Mouse (Mus musculus): ENCODE data around the gene 6820408C15Rik. TPM values are rescaled to one million over a fixed set of nuclear protein-coding genes. Genes with fewer than 3 reads are reported as not detected.

The 6820408C15Rik gene
- polyA plus RNA-seq, 2 experiments: 0.18 to 0.41 TPM

DNA sequence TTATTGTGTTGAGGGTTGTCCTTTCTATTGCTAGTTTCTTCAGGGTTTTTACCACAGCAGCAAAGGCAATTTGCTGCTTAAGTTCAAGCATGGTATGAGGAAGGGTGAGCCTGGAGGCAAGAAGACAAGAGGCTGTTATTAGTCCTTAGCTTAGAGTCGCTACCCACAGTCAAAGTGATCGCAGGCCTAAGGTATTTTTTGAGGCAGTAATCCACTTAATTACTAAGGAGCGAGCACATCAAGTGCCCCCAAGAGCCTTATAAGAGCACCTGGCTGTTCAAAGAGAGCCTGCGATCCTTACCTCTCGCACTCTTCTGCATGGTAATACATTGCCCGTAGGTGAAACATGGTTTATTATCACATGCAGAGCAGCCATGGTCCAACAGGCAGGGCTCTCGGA is 66.3 kb downstream of the 6820408C15Rik start:
- ATAC-seq (ENCODE audit: low FRiP score, low read depth): no peak
- WGBS: 61% methylated on average over 7 of the region's 7 CpGs

DNA sequence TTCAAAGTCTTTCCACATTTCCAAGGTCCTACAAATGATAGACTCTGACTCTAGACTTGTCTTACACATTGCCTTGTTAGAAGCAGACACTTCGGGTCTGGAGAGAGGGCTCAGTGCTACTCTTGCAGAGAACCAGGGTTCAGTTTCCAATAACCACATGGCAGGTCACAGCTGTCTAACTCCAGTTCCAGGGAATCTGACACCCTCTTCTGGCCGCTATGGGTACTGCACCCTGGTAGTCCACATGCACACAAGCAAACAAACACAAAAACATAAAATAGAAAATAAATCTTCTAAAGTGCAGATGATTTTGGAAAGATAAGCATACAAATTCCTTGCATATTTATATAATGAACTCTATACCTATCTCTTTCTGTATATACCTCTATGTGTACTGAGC is 71.6 kb downstream of the 6820408C15Rik start:
- no peaks in the 10 kb centered on the region for H3K9me3 ChIP-seq (ENCODE audit: control insufficient read depth, low read length)
- H3K27ac ChIP-seq (replicated peaks; ENCODE audit: low read depth, low read length): no peak overlapping the region
- H3K4me3 ChIP-seq (replicated peaks; ENCODE audit: low read length): no peak overlapping the region
- H3K9ac ChIP-seq (ENCODE audit: low read depth, low read length, severe bottlenecking): no peak overlapping the region
- H3K4me1 ChIP-seq (ENCODE audit: control insufficient read depth, insufficient read depth, low read length): no peaks in the 10 kb centered on the region
- H3K4me2 ChIP-seq (replicated peaks; ENCODE audit: low read depth, low read length, severe bottlenecking): no peak overlapping the region
- no peaks in the 10 kb centered on the region for H3K27me3 ChIP-seq (ENCODE audit: control insufficient read depth, insufficient read depth, low read length)
- TF ChIP-seq POLR2A (IDR thresholded peaks at IDR 0.05; ENCODE audit: borderline replicate concordance, extremely low read depth, insufficient read depth, insufficient read length): no peak
- WGBS: 63% methylated on average over 2 of the region's 2 CpGs
- DNase-seq (ENCODE audit: low spot score) (no peak), ATAC-seq (ENCODE audit: low FRiP score, low read depth) (no peak)
- H3K36me3 ChIP-seq (ENCODE audit: control insufficient read depth, insufficient read depth, low read length): no peaks in the 10 kb centered on the region

More for the DNA sequence above, 66.3 kb downstream of the 6820408C15Rik start:
- H3K4me3 ChIP-seq (replicated peaks; ENCODE audit: low read length): no peak overlapping the region
- no peak for TF ChIP-seq POLR2A (IDR thresholded peaks at IDR 0.05; ENCODE audit: borderline replicate concordance, extremely low read depth, insufficient read depth, insufficient read length)
- no peak for DNase-seq (ENCODE audit: low spot score)
- no peaks in the 10 kb centered on the region for H3K4me1 ChIP-seq (ENCODE audit: control insufficient read depth, insufficient read depth, low read length)
- H3K27me3 ChIP-seq (ENCODE audit: control insufficient read depth, insufficient read depth, low read length): no peaks in the 10 kb centered on the region
- H3K9me3 ChIP-seq (ENCODE audit: control insufficient read depth, low read length): no peaks in the 10 kb centered on the region
- H3K27ac ChIP-seq (replicated peaks; ENCODE audit: low read depth, low read length): no peak overlapping the region
- H3K9ac ChIP-seq (ENCODE audit: low read depth, low read length, severe bottlenecking): no peak overlapping the region
- H3K36me3 ChIP-seq (ENCODE audit: control insufficient read depth, insufficient read depth, low read length): no peaks in the 10 kb centered on the region
- no peak overlapping the region for H3K4me2 ChIP-seq (replicated peaks; ENCODE audit: low read depth, low read length, severe bottlenecking)

DNA sequence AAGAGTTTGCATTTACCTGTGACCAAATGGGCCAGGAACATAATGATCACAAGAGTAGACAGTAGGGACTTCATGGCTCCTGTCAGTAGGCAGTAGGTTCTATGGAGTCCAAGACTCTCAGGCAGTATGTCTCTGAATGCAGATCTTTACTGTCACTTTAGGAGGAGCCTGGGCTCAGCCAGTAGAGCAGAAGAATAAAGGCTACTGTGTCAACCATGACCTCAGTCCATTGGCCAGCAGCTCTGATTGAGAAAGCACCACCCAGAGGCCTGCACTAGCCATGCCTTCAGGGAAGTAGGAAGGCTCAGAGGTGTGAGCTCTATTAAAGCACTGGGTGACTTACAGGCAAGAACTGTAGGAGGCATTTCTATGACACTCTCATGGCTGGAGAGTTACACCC is 74.7 kb downstream of the 6820408C15Rik start, which contains the start of gene Defb22:
Defb22 (minus strand) TSS at position 101 of the 400 bp plus-strand sequence.
- H3K27me3 ChIP-seq (ENCODE audit: control insufficient read depth, insufficient read depth, low read length): no peaks in the 10 kb centered on the region
- no peaks in the 10 kb centered on the region for H3K9me3 ChIP-seq (ENCODE audit: control insufficient read depth, low read length)
- no peak within 1 kb of the TSS for H3K4me2 ChIP-seq (replicated peaks; ENCODE audit: low read depth, low read length, severe bottlenecking)
- no peak within 1 kb of the TSS for H3K4me3 ChIP-seq (replicated peaks; ENCODE audit: low read length)
- H3K27ac ChIP-seq (replicated peaks; ENCODE audit: low read depth, low read length): no peak within 1 kb of the TSS
- no peak for DNase-seq (ENCODE audit: low spot score)
- no peak for ATAC-seq (ENCODE audit: low FRiP score, low read depth)
- H3K9ac ChIP-seq (ENCODE audit: low read depth, low read length, severe bottlenecking): no peak within 1 kb of the TSS
- TF ChIP-seq POLR2A (IDR thresholded peaks at IDR 0.05; ENCODE audit: borderline replicate concordance, extremely low read depth, insufficient read depth, insufficient read length): no peak
- H3K36me3 ChIP-seq (ENCODE audit: control insufficient read depth, insufficient read depth, low read length): no peaks in the 10 kb centered on the region
- no peaks in the 10 kb centered on the region for H3K4me1 ChIP-seq (ENCODE audit: control insufficient read depth, insufficient read depth, low read length)

DNA sequence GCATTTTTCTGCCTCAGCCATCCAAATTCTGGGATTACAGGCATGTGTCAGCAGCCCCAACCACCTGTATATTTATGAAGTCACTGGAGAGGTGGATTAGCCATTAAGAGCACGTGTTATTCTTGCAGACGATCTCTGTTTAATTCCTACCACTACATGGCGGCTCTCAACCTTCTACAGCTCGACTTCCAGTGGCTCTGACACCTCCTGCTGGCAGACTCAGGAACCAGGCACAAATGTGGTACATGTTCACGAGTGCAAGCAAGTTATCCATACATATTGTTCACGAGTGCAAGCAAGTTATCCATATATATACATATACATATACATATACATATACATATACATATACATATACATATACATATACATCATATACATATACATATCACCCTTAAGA is 77.8 kb downstream of the 6820408C15Rik start:
- no peaks in the 10 kb centered on the region for H3K4me1 ChIP-seq (ENCODE audit: control insufficient read depth, insufficient read depth, low read length)
- H3K9ac ChIP-seq (ENCODE audit: low read depth, low read length, severe bottlenecking): no peak overlapping the region
- WGBS: 69% methylated on average over 6 of the region's 6 CpGs
- no peak for TF ChIP-seq POLR2A (IDR thresholded peaks at IDR 0.05; ENCODE audit: borderline replicate concordance, extremely low read depth, insufficient read depth, insufficient read length)
- H3K27me3 ChIP-seq (ENCODE audit: control insufficient read depth, insufficient read depth, low read length): no peaks in the 10 kb centered on the region
- no peaks in the 10 kb centered on the region for H3K9me3 ChIP-seq (ENCODE audit: control insufficient read depth, low read length)
- ATAC-seq (ENCODE audit: low FRiP score, low read depth): no peak
- no peaks in the 10 kb centered on the region for H3K36me3 ChIP-seq (ENCODE audit: control insufficient read depth, insufficient read depth, low read length)
- no peak overlapping the region for H3K27ac ChIP-seq (replicated peaks; ENCODE audit: low read depth, low read length)
- no peak for DNase-seq (ENCODE audit: low spot score)
- no peak overlapping the region for H3K4me2 ChIP-seq (replicated peaks; ENCODE audit: low read depth, low read length, severe bottlenecking)
- no peak overlapping the region for H3K4me3 ChIP-seq (replicated peaks; ENCODE audit: low read length)

Other genes with a start within 250 kb of the 6820408C15Rik start
- gene Csnk2a1, start 188.7 kb upstream of the 6820408C15Rik start, polyA plus RNA-seq (2012; rRNA removed): 69.6 and 71.6 TPM in 2 replicates
- 92.2 and 95.8 TPM in 2 replicates for gene Csnk2a1, start 188.7 kb upstream of the 6820408C15Rik start, polyA plus RNA-seq (2014; fragmentation: Nextera tagmentation; extraction: Ambion mirVana)
- 63.1 and 71.2 TPM in 2 replicates for gene Tbc1d20, start 121.8 kb upstream of the 6820408C15Rik start, polyA plus RNA-seq (2012; rRNA removed)
- gene Tbc1d20, start 121.8 kb upstream of the 6820408C15Rik start, polyA plus RNA-seq (2014; fragmentation: Nextera tagmentation; extraction: Ambion mirVana): 32.0 and 39.3 TPM in 2 replicates
- gene Rbck1, start 82.9 kb upstream of the 6820408C15Rik start, polyA plus RNA-seq (2012; rRNA removed): 219 and 287 TPM in 2 replicates
- 89.5 and 94.1 TPM in 2 replicates for gene Rbck1, start 82.9 kb upstream of the 6820408C15Rik start, polyA plus RNA-seq (2014; fragmentation: Nextera tagmentation; extraction: Ambion mirVana)
- 0.77 and 0.99 TPM in 2 replicates for gene Trib3, start 71.6 kb upstream of the 6820408C15Rik start, polyA plus RNA-seq (2012; rRNA removed)
- gene Trib3, start 71.6 kb upstream of the 6820408C15Rik start, polyA plus RNA-seq (2014; fragmentation: Nextera tagmentation; extraction: Ambion mirVana): 1.2 and 1.4 TPM in 2 replicates
- 3.6 and 4.9 TPM in 2 replicates for gene Nrsn2, start 38.9 kb upstream of the 6820408C15Rik start, polyA plus RNA-seq (2012; rRNA removed)
- 2.5 and 2.7 TPM in 2 replicates for gene Nrsn2, start 38.9 kb upstream of the 6820408C15Rik start, polyA plus RNA-seq (2014; fragmentation: Nextera tagmentation; extraction: Ambion mirVana)
- gene Sox12, start 17.5 kb upstream of the 6820408C15Rik start, polyA plus RNA-seq (2012; rRNA removed): 48.8 and 60.7 TPM in 2 replicates
- 13.5 and 17.1 TPM in 2 replicates for gene Sox12, start 17.5 kb upstream of the 6820408C15Rik start, polyA plus RNA-seq (2014; fragmentation: Nextera tagmentation; extraction: Ambion mirVana)
- gene Zcchc3, start 560 bp upstream of the 6820408C15Rik start, polyA plus RNA-seq (2012; rRNA removed): 33.5 and 35.6 TPM in 2 replicates
- 38.1 and 47.0 TPM in 2 replicates for gene Zcchc3, start 560 bp upstream of the 6820408C15Rik start, polyA plus RNA-seq (2014; fragmentation: Nextera tagmentation; extraction: Ambion mirVana)
- gene Defb23, start 49.0 kb downstream of the 6820408C15Rik start, polyA plus RNA-seq (2012; rRNA removed): not detected in 2 replicates
- not detected in 2 replicates for gene Defb23, start 49.0 kb downstream of the 6820408C15Rik start, polyA plus RNA-seq (2014; fragmentation: Nextera tagmentation; extraction: Ambion mirVana)
- gene Defb20, start 61.5 kb downstream of the 6820408C15Rik start, polyA plus RNA-seq (2012; rRNA removed): 0.12 TPM in 1 of 2 replicates, not detected in the other
- gene Defb20, start 61.5 kb downstream of the 6820408C15Rik start, polyA plus RNA-seq (2014; fragmentation: Nextera tagmentation; extraction: Ambion mirVana): not detected in 2 replicates
- 0.13 TPM in 1 of 2 replicates, not detected in the other for gene Defb22, start 74.6 kb downstream of the 6820408C15Rik start, polyA plus RNA-seq (2012; rRNA removed)
- gene Defb22, start 74.6 kb downstream of the 6820408C15Rik start, polyA plus RNA-seq (2014; fragmentation: Nextera tagmentation; extraction: Ambion mirVana): not detected in 2 replicates
- gene Defb26, start 96.1 kb downstream of the 6820408C15Rik start, polyA plus RNA-seq (2012; rRNA removed): not detected in 2 replicates
- gene Defb26, start 96.1 kb downstream of the 6820408C15Rik start, polyA plus RNA-seq (2014; fragmentation: Nextera tagmentation; extraction: Ambion mirVana): not detected in 2 replicates
- gene Defb28, start 102.7 kb downstream of the 6820408C15Rik start, polyA plus RNA-seq (2012; rRNA removed): 0.61 TPM in 1 of 2 replicates, not detected in the other
- not detected in 2 replicates for gene Defb28, start 102.7 kb downstream of the 6820408C15Rik start, polyA plus RNA-seq (2014; fragmentation: Nextera tagmentation; extraction: Ambion mirVana)
- gene Defb29, start 124.5 kb downstream of the 6820408C15Rik start, polyA plus RNA-seq (2012; rRNA removed): not detected in 2 replicates
- gene Defb29, start 124.5 kb downstream of the 6820408C15Rik start, polyA plus RNA-seq (2014; fragmentation: Nextera tagmentation; extraction: Ambion mirVana): not detected in 2 replicates
- not detected in 2 replicates for gene Gm17416, start 153.8 kb downstream of the 6820408C15Rik start, polyA plus RNA-seq (2012; rRNA removed)
- not detected in 2 replicates for gene Gm17416, start 153.8 kb downstream of the 6820408C15Rik start, polyA plus RNA-seq (2014; fragmentation: Nextera tagmentation; extraction: Ambion mirVana)
- gene Defb21, start 157.2 kb downstream of the 6820408C15Rik start, polyA plus RNA-seq (2012; rRNA removed): not detected in 2 replicates
- not detected in 2 replicates for gene Defb21, start 157.2 kb downstream of the 6820408C15Rik start, polyA plus RNA-seq (2014; fragmentation: Nextera tagmentation; extraction: Ambion mirVana)
- not detected in 2 replicates for gene Defb19, start 164.7 kb downstream of the 6820408C15Rik start, polyA plus RNA-seq (2012; rRNA removed)
- gene Defb19, start 164.7 kb downstream of the 6820408C15Rik start, polyA plus RNA-seq (2014; fragmentation: Nextera tagmentation; extraction: Ambion mirVana): not detected in 2 replicates
- gene Defb45, start 183.8 kb downstream of the 6820408C15Rik start, polyA plus RNA-seq (2012; rRNA removed): not detected in 2 replicates
- gene Defb45, start 183.8 kb downstream of the 6820408C15Rik start, polyA plus RNA-seq (2014; fragmentation: Nextera tagmentation; extraction: Ambion mirVana): not detected in 2 replicates
- gene Defb36, start 188.7 kb downstream of the 6820408C15Rik start, polyA plus RNA-seq (2012; rRNA removed): not detected in 2 replicates
- gene Defb36, start 188.7 kb downstream of the 6820408C15Rik start, polyA plus RNA-seq (2014; fragmentation: Nextera tagmentation; extraction: Ambion mirVana): not detected in 2 replicates
- gene Defb25, start 207.5 kb downstream of the 6820408C15Rik start, polyA plus RNA-seq (2012; rRNA removed): 0.68 and 0.77 TPM in 2 replicates
- gene Defb25, start 207.5 kb downstream of the 6820408C15Rik start, polyA plus RNA-seq (2014; fragmentation: Nextera tagmentation; extraction: Ambion mirVana): 1.6 and 3.2 TPM in 2 replicates
- 3.9 and 4.7 TPM in 2 replicates for gene Rem1, start 211.4 kb downstream of the 6820408C15Rik start, polyA plus RNA-seq (2012; rRNA removed)
- gene Rem1, start 211.4 kb downstream of the 6820408C15Rik start, polyA plus RNA-seq (2014; fragmentation: Nextera tagmentation; extraction: Ambion mirVana): 2.6 and 4.4 TPM in 2 replicates

All from limb, embryonic 14.5 days (tissue).